Mouse (Mus musculus): ENCODE data around the gene Syt8. TPM values are rescaled to one million over a fixed set of nuclear protein-coding genes. Genes with fewer than 3 reads are reported as not detected.

Syt8 gene
- total RNA-seq, 2 experiments from 2014 or later: not detected

DNA sequence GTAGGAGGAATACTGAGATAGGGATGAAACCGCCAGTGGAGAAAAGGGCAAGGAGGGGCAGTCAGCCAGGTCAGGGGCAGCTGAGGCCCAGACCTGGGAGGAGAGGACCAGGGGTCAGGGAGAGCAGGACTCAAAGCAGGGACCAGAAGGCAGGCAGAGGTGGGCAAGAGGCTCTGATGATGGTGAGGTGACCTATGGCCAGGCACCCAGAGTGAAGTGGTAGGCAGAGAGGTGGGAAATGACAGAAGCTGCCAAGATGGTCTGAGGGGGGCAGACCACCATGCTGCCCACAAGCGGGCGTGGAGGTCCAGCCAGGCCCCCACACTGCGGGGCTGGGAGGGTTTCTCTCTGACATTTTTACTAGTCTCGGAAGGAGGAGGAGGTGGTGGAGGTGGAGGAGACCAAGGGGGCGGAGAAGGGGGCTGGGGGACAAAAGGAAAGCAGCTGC, 36.8 kb downstream of the Syt8 start:
- ATAC-seq (replicated peaks; ENCODE audit: low FRiP score, poor library complexity, severe bottlenecking): no peak

GRCm38 (mm10) chr7:142471884-142472570, 37.4 kb downstream of the Syt8 start:
- ATAC-seq (replicated peaks; ENCODE audit: low FRiP score, poor library complexity, severe bottlenecking): no peak

DNA sequence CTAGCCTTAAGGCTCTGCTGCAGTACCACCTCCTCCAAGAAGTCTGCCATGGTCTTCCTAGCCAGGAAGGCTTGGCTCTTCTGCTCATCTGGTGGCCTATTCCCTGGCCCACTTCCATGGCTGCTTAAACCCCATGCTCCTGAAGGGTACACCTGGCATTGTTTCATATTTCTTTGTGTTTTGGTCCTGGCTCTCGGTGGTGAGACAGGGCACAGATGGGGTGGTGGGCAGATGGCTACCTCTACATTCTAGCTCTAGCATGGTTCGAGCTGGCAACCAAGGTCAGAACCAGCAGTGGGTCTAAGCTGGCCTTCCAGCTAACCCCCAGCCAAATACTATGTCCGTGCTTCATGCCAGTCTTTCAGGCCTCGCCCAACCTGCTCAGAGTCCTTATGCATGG, 38.3 kb downstream of the Syt8 start:
- ATAC-seq (replicated peaks; ENCODE audit: low FRiP score, poor library complexity, severe bottlenecking): no peak

- no peak for ATAC-seq (replicated peaks; ENCODE audit: low FRiP score, poor library complexity, severe bottlenecking)
Observed at GRCm38 (mm10) chr7:142473476-142473875, 38.8 kb downstream of the Syt8 start.

DNA sequence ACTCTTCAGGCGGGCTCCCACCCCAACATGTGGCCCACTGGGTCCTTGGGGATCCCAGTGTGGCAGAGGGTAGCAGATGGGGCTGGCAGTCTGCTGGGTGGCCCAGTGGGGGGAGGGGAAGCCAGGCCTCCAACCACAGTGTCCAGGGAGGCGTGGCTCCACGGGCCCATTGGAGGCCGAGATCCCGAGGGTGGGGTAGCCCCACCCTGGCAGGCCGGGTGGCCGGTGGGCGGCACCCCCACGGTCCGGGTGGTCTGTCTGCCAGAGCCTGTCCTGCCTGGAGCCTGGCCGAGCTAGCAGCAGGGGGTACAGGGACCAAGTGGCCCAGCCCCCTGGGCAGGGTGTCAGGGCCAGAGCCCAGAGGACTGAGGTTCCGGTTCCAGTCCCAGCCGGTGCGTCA, 40.1 kb downstream of the Syt8 start:
- ATAC-seq (replicated peaks; ENCODE audit: low FRiP score, poor library complexity, severe bottlenecking): no peak

- no peak for ATAC-seq (replicated peaks; ENCODE audit: low FRiP score, poor library complexity, severe bottlenecking)
Observed at GRCm38 (mm10) chr7:142475641-142476040, 41.0 kb downstream of the Syt8 start.

GRCm38 (mm10) chr7:142476271-142476670, 41.6 kb downstream of the Syt8 start:
- no peak for ATAC-seq (replicated peaks; ENCODE audit: low FRiP score, poor library complexity, severe bottlenecking)

DNA sequence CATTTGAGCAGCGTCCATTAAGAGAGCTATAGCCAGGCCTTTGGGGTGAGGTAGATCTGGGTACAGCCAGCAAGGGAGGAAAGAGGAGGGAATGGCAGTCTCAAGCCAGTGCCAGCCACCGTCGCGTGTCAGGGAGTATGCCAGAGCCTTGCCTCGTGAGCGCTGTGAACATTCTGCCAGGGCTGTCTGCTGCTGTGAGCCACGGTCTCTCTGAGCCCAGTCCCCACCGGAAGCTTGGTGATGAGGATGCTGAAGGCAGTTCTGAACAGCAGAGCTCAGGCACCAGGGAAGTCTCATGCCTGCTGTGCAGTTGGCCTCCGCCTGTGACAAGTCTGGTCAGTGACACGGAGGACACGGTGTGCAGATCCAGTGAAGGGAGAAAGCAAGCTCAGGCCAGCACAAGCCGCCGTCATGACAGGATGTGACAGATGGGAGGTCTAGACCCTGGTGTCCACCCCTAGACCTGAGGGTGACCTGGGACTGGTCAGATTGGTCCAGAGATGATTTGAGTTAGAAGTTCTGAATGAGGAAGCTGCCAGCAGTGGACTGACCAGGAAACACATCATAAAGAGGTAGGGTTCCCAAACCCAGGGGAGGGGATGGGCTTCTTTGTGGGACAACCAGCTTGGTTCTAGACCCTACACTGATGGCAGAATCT, 42.3 kb downstream of the Syt8 start:
- ATAC-seq (replicated peaks; ENCODE audit: low FRiP score, poor library complexity, severe bottlenecking): no peak

GRCm38 (mm10) chr7:142478001-142478400, 43.4 kb downstream of the Syt8 start:
- ATAC-seq (replicated peaks; ENCODE audit: low FRiP score, poor library complexity, severe bottlenecking): no peak

DNA sequence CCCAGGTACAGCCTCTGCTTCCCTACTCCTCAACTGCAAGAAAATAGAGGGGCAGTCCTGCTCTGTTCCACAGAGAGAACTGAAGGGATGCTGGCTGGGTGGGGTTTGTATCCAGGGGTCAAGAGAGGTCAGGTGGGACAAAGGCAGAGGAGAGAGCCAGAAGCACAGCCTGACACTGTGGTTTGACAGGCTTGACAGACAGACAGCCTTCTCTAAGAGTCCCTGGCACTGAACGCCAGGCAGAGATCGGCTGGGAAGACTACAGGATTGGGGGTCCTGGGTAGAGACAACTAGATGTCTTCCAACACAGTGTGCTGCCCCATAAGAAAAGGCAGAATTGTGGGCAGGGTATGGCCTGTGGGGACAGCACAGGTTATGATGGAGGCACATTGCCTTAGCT, 43.9 kb downstream of the Syt8 start:
- no peak for ATAC-seq (replicated peaks; ENCODE audit: low FRiP score, poor library complexity, severe bottlenecking)

DNA sequence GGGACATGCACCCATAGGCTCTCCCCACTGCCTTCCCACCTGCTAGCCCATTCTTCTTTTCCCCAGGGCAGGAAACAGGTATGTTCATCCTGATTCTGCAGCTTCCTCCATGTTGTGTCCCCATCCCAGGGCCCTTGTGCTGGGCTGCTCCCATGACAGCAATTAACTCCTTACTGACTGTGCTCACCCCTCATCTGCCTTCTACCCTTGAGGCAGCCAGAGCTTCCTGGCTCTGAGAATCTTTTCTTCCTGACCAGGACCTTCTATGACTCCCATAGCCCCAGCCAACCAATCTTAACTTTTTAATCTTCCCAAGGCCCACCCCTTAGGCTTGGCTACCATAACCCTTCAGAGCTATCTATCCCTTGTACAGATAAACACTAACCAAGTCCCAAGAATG, 44.7 kb downstream of the Syt8 start:
- no peak for ATAC-seq (replicated peaks; ENCODE audit: low FRiP score, poor library complexity, severe bottlenecking)

DNA sequence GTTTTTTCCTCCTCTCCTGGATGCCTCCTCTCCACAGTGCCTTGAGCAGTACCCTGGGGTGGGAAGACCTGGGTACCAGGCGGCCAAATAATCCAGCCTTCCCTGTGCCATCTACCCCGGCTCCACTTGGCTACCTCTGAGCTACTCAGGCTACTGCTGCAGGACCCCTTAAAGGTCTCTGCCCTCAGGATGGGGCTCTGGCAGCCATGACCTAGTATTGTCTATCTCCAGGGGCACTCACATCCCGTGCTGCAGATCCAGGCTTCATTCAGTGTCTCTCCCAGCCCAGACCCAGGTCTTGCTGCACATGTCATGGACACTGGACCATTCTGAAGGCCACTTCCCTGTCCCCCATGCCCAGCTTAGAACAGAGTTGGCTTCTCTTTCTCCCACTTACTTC, 45.2 kb downstream of the Syt8 start:
- no peak for ATAC-seq (replicated peaks; ENCODE audit: low FRiP score, poor library complexity, severe bottlenecking)

- no peak for ATAC-seq (replicated peaks; ENCODE audit: low FRiP score, poor library complexity, severe bottlenecking)
Observed at GRCm38 (mm10) chr7:142480661-142481060, 46.0 kb downstream of the Syt8 start.

GRCm38 (mm10) chr7:142481186-142481567, 46.5 kb downstream of the Syt8 start:
- ATAC-seq (replicated peaks; ENCODE audit: low FRiP score, poor library complexity, severe bottlenecking): no peak

GRCm38 (mm10) chr7:142481568-142482255, 47.1 kb downstream of the Syt8 start:
- ATAC-seq (replicated peaks; ENCODE audit: low FRiP score, poor library complexity, severe bottlenecking): no peak

DNA sequence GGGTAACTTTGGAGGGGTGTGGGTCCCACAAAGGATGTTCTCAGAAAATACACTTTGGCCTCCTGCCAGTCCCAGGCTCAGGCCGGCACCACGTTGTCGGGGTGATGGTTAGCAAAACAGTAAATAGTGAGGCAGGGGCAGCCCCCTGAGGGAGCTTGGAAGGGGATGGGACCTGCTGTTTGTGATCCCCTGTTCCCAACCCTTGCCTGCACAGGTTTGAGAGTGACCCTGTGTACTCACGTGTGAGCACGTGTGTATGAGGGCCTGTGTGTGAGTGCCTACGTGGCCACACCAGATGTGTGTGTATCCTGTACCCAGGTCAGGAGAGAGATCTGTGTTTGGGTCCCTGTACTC, 47.6 kb downstream of the Syt8 start:
- no peak for ATAC-seq (replicated peaks; ENCODE audit: low FRiP score, poor library complexity, severe bottlenecking)

DNA sequence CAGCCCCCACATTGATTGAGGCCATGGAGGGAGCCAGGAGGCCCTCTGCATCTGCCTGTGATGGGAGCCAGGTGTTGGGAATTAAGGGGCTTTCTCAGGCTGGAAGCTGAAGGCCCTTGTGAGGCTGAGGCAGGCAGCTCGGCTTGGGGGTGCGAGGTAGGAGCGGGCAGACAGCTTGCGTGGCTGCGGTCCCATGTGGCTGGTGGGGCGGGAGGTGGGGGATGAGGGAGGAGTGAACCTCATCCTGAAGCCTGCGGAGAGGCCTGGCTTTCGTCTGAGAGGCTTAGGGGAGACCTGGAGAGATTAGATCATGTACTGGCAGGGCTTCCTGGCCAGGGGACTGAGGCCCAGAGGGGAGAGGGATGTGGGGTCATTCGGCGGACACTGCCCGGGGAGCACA, 48.5 kb downstream of the Syt8 start:
- ATAC-seq (replicated peaks; ENCODE audit: low FRiP score, poor library complexity, severe bottlenecking): no peak

DNA sequence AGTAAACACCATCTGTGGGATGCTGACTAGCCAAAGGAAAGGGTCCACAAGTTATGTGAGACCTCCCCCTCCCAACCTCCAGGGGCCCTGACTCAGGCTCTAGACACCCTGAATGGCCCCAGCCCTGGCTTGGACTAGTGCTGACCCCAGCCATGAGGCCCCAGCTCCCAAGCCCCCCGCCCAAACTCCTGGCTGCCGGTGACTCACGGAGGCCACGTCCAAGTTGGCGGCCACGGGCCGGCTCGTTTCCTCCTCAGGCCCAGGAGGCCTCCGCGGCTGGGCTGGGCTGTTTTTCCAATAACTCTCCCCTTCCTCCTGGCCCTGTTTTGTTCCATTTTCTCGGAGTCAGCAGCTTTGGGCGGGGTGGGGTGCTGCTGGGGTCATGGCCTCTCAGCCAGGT, 50.1 kb downstream of the Syt8 start:
- no peak for ATAC-seq (replicated peaks; ENCODE audit: low FRiP score, poor library complexity, severe bottlenecking)

DNA sequence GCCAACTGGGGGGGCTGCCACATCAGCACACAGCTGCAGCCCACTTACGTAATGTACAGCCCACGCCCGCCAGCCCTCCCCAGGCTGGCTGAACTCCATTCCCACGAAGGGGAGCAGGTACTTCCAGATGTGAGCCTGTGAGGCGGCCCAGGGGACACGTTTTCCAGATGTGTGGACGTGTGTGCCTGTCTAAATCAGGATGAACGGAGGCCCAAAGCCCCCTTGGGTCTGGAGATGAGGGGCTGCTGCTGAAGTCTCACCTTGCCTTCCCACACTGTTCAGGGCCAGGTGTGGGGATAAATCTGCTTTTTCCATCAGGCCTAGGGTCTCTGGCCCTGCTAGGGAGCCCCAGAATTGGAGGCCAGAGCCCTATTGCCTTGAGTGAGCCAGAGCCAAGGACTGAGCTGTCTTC, 52.1 kb downstream of the Syt8 start:
- ATAC-seq (replicated peaks; ENCODE audit: low FRiP score, poor library complexity, severe bottlenecking): no peak

- ATAC-seq (replicated peaks; ENCODE audit: low FRiP score, poor library complexity, severe bottlenecking): no peak
Observed at GRCm38 (mm10) chr7:142487341-142487859, 52.8 kb downstream of the Syt8 start.

GRCm38 (mm10) chr7:142488053-142488452, 53.4 kb downstream of the Syt8 start:
- ATAC-seq (replicated peaks; ENCODE audit: low FRiP score, poor library complexity, severe bottlenecking): no peak

Data from erythroid progenitor cell, adult 5-6 weeks (primary cell).